Mouse (Mus musculus): ENCODE results near the gene Nudt8. TPM values are rescaled to one million over a fixed set of nuclear protein-coding genes. Genes with fewer than 3 reads are reported as not detected.
"Not testable (repeated sequence)": the region's sequence is repeated elsewhere in the genome, so short reads cannot be mapped to it uniquely, and the experiment has no call there.

Nudt8 gene
- total RNA-seq, 2 experiments from 2014 or later = 162 to 166 TPM

DNA sequence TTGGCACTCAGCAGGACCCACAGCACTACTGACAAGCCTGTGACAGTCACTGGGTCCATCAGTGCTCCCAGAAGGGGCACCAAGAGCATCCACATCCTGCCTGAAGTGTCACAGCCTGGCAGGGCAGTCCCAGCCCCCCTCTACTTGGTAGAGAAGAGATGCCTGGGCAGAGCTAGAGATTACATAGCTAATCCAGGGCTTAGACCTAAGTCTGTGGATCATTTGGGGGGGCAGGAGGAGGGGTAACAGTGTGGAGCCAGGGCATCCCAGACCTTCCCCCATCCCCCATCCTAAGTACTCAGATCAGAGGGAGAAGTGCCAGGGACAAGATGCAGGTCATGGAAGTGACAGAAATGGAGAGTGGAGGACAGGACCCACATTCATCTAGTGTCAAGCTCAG is 14.4 kb downstream of the Nudt8 start:
- no peak for DNase-seq

DNA sequence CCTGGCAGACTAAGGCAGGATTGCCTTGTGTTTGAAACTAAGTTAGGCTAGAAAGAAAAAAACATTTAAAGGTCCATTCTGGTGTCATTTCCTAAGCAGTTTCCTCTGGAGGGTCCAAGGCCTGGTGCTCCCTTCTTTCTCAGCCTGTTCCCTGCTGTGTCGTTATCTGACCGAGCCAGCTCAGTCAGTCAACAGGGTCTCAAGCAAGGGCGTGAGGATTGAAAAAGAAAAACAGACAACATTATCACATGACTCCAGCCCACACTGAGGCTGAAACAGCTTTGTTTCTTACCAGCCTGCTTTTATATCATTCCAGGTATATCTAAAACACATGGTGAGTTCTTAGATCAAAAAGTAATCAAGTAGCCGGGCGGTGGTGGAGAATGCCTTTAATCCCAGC is 15.3 kb downstream of the Nudt8 start:
- no peak for DNase-seq

DNA sequence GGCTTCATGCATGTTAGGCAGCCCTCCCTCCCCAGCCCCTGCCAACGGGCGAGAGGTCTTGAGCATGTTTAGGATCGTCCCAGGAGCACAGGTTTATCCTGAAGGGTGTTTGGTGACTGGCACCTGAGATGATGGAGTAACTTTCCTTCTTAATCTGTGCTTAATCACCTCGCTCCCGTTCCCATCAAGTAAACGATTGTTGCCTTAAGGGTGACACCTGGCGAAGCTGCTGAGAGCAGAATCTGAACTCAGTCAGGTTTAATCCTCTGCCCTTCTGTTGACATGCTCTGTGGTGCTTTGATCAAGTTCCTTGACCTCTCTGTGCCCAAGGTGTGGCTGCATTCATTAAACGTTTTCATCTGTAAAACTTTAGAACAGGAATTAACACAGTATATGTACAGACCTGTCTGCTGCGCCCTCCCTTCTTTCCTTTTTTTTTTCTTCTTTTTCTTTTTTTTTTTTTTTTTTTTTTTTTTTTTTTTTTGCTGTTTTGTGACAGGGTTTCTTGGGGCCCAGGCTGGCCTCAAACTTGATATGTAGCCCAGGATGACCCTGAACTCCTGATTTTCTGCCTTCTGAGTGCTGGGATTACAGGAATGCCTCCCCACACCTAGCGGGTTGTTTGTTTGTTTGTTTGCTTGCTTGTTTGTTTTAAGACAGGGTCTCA is 17.7 kb downstream of the Nudt8 start:
- DNase-seq = no peak

DNA sequence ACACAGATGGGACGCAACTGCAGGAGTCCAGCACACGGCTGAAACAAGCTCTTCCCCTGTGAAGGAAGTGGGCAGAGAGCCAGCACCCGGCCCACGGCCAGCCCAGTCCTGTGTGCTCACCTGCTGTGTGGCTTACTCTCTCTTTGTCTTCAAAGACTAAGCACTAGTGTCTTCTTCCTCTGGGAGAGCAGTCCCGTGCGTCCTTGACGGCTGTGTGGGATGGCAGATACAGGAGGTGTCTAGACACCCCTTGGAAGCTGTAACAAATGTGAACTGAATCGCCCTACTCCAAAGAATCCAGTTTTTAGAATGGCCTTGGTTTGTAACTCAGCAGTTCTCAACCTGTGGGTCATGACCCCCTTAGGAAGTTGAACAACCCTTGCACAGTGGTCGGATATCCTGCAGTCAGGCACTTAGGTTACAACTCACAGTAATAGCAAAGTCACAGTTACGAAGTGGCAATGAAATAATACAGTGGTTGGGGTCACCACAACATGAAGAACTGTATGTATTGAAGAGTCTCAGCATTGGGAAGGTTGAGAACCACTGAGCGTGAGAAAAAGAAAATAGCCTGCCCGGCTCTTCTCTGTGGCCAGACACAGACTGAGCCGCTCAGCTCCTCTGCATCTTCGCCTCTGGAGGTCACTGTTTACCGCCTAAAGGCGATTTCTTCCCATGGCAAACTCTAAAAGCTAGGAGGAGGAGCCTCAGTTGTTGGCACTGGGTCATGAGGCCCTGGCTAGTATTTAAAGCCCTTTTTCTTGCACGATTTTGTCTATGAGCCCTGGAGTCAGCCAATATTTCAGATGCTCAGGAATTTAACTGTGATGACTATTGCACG is 18.6 kb downstream of the Nudt8 start:
- peak; percentile 92 for DNase-seq

DNA sequence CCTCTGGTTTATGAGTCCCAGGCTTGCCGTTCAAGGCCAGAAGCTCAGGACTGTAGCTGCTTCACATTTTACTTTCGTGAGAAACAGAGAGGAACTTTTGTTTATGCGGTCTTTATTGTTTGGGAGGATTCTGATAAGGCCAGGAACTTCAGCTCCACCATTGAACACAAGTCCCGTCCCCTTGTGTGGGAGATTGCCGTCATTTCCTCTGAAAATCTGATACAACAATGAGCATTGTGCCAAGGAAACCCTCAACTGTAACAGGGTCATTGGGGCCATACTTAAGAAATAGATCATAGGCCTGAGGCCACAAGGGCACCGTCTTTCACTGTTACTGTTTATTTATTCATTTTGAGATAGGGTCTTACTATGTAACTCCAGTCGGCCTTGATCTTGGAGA is 22.8 kb downstream of the Nudt8 start:
- DNase-seq = no peak

DNA sequence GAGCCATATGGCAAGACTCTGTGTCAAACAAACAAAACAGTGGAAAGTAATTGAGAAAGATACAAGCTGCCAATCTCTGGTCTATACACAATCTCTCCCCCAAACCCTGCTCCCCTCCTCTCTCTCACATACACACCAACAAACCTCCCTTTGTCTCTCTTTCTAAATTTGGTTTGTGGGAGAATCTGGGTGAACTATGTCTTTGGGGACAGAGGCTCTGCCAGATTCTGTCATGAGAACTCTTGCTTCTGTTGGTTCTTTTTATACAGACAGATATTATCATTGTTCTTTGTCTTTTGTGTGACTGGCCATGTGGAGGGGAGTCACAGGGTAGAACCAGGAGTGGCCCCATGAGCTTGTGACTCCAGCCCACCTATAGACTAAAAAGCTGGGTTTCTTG is 27.2 kb downstream of the Nudt8 start:
- DNase-seq = no peak

DNA sequence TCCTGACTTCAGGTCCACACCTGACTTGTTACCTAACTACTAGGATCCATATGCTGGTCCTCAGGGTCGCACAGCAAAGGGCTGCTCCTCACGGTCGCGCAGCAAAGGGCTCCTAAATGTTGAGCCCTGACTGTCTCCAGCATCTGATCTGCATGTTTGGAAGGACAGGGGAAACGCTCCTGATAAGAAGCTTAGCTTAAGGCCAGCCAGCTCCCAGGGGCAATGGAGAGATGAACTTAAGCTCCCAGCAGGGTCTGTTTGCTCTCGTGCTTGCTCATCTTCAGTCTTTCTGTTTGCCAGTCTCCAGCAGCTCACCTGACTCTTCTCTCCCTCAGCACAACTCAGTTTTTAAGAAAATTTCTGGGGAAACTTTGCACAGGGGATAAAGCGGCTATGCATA is 32.3 kb downstream of the Nudt8 start:
- no peak for DNase-seq

DNA sequence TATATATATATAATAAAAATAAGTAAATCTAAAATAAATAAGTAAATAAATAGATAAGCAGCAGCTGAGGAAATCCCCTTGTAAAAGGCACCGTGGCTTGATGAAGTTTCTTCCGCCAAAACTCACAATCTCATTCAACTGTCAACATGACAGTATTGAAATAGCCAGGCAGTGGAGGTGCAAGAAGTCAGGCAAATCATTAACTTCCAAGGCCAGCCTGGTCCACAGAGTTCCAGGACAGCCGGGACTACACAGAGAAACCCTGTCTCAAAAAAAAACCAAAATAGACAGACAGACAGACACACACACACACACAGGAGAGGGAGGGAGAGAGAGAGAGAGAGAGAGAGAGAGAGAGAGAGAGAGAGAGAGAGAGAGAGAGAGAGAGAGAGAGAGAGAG is 32.9 kb downstream of the Nudt8 start:
- DNase-seq = no peak

DNA sequence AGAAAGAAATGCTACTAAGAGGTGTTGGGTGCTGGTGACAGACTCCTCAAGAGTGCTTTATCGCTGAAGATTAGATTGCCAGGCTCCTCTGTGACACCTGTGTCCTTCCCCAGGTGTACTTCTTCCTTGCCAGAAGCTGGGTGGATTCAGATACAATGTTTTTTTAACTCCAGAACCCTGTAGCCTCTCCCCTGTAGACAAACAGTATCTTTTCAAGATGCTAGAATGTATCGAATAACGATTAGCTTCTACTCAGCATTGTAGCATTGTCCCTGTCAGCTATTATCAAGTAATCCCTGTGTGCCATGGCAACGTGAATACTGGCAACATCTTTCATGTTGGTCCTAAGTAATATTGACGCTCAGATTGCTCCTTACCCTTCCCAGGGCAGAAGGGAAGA is 33.4 kb downstream of the Nudt8 start:
- no peak for DNase-seq

DNA sequence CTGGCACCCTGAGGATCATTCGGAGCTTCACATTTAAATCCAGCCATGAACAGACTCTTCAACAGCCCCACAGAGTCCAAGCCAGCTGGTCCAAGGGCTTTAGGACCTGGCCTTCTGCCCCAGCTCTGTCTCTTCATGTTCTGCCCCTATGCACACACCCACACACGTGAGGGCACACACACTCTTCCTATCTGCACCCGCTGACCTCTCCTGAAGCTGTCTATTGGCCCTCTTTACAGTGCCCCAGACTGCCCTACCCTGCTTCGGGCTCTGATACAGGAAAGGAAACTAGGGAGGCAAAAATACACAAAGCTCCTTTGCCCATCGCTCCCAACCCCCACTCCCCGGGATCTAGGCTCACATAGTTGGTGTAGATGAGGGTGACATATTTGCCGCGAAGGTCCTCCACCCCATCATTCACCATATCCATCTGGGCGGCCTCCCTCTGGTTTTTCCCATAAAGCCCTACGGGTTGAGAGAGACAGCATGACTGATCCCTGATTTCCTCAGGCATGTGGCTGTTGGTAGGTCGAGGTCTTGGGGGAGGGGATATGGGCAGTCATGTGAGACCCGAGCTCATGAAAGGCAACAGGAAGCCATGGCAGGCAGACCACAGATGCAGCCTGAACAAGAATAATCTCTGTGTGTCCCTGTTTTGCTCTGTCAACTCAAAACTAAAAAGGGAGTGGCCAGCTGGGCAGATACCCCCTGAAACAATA is 36.1 kb downstream of the Nudt8 start:
- no peak for DNase-seq

DNA sequence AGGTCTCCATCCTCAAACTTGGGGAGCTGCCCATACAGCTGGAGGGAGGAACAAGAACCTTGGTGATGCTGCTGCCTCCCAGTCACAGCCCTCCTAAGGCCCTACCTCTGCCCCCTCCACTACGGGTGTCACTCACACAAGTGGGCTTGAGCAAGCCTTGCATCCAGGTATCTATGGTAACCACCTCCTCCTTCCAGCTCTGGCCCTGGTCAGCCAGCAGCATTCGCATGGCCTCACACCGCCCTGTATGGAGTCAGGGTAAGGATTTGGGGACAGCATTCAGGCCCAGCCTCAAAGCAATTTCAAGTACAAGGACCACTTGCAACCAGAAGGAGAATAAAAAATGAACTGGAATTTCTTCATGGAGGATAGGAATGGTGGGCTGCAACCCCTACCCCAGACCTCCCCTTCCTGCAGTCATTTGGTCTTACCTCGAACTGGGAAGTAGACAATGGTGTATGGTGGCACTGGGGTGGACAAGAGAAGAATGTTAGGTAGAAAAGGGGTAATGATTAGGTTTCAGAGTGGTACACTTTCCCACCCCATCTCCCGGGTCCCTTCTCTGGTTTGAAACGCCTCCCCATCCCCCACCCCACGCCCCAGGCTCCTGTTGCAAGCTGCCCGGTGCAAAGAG is 36.9 kb downstream of the Nudt8 start:
- not testable (repeated sequence) for DNase-seq

DNA sequence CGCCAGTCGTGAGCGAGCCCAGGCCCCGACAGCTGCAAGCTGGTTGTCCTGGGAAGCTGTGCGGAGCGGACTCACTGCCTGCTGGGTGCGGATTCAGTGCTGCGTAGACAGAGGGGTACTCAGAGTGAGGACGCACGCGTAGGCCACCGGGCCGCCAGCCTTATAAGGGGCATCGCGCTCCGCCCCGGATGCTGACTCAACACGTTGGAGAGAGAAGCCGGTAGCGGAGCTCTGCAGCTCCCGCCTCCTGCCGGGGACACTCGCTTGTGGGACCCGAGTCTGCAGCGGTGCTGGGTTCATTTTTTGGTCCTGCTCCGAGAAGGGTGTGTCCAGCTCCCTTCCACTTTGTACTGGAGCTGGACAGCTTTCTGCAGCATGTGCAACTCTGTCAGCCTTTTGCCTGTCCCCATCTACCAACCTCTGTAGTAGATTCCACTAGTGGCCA is 37.4 kb downstream of the Nudt8 start, which contains the start of gene Gstp1:
Gstp1 (minus strand) TSS at position 198 of the 445 bp plus-strand sequence.
- DNase-seq = peak; percentile 95

DNA sequence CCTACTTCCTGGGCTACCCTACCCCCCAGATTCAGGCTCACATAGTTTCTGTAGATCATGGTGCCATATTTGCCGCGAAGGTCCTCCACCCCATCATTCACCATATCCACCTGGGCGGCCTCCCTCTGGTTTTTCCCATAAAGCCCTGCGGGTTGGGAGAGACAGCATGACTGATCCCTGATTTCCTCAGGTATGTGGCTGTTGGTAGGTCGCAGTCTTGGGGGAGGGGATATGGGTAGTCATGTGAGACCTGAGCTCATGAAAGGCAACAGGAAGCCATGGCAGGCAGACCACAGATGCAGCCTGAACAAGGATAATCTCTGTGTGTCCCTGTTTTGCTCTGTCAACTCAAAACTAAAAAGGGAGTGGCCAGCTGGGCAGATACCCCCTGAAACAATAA is 40.6 kb downstream of the Nudt8 start:
- not testable (repeated sequence) for DNase-seq

DNA sequence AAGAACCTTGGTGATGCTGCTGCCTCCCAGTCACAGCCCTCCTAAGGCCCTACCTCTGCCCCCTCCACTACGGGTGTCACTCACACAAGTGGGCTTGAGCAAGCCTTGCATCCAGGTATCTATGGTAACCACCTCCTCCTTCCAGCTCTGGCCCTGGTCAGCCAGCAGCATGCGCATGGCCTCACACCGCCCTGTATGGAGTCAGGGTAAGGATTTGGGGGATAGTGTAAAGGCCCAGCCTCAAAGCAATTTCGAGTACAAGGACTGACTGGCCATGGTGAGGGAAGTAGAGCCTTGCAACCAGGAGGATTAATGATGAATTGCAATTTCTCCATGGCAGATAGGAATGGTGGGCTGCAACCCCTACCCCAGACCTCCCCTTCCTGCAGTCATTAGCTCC is 41.1 kb downstream of the Nudt8 start:
- DNase-seq = not testable (repeated sequence)

DNA sequence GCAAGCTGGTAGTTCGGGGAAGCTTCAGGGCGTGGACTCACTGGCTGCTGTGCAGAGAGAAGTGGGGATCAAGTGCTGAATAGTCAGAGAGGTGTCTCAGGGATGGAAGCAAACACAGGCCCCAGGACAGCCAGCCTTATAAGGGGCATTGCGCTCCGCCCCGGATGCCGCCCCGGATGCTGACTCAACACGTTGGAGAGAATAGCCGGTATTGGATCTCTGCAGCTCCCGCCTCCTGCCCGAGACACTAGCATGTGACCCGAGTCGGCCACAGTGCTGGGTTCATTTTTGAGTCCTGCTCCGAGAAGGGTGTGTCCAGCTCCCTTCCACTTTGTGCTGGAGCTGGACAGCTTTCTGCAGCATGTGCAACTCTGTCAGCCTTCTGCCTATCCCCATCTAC is 41.7 kb downstream of the Nudt8 start:
- peak; percentile 58 to 76 for DNase-seq

DNA sequence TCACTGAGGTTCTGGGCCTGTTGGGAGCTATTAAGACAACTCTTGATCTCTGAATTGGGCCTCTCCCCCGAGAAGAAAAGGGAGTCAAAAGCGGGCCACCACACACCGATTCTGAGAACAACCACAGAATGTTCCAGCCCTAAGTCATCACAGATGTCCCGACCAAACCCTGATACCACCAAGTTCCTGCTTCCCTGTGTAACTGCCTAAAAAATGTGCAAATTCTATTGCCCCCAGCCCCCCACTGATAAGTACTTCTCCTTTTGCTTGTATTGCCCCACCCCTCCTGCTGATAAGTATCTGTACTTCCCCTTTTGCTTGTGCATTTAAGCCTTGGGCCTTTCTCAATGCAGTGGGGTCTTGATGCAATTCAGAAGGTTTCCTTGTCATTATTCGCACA is 43.7 kb downstream of the Nudt8 start:
- DNase-seq = not testable (repeated sequence)

DNA sequence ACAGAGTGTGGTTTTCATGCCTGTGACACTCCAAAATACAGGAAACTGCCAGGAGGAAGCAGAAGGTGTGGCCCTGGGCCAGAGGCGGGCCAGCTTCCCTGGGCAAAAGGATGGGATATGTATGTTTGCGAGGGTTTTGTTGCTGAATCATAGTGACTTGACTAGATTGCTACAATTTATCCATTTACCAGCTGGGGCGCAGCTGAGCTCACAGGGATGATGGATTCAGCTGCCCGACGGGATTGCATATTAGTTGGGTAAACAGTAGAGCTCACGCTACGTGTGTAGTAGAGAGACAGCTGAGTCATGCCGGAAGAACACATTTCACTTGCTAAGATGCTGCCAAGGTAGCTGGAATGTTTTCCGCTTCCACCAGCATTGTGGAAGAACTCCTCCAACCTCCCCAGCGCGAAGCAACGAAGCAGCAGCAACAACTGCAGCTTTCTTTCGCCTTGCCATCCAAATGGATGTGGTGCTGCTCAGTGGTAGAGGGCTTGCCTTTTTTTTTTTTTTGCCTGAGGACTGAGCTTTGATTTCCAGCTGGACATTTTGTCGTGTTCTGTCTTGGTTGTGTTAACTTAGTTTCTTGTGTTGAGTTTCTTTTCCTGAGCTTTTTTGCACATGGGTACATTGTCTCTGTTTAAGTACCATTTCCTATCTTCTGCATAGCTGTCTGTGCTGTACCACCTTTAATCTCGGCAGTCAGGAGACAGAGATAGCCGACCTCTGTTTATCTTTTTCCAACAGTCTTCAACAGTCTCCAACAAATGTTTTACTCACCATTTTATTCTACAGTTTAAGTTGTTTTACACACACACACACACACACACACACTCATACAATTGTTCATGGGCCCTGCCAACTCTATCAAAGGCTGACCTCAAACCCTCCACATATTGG is 45.8 kb downstream of the Nudt8 start, which contains the start of gene Gstp2:
Gstp2 (minus strand) TSS at position 58 of the 900 bp plus-strand sequence.
- peak; percentile 90 to 92 for DNase-seq

DNA sequence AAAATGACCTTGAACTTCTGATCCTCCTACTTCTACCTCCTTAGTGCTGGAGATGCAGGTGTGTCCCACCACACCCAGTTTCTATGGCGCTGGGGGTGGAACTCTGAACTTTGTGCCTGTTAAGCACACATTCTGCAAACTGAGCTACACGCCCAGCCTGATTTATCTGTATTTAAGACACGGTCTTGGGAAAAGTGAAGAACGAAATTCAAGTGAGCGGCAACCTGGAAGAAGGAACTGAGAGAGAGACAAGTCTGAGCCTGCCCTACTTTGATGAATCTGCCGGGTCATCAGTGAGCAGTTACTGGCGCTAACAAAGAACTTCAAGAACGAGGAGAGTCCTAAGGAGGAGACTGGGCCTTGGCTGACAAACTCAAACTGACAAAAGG is 46.5 kb downstream of the Nudt8 start:
- DNase-seq = no peak

DNA sequence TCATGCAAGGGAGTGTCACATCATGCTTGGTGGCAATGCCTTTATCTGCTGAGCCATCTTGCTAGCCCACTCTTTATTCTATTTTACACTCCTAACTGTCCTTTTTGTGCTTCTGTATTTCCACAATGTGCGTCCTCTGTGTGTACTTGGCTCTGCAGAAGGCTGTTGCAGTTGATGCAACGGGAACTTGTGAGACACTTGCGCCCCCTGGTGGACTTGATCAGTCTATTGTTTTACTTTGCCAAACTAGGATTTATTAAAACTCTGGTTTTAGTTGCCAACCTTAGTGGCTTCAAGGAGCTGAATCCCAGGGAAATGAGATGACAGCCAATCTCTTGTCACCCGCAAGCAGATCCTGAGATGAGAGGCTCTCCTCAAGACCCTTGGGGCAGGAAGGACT is 47.5 kb downstream of the Nudt8 start:
- peak; percentile 81 to 91 for DNase-seq

DNA sequence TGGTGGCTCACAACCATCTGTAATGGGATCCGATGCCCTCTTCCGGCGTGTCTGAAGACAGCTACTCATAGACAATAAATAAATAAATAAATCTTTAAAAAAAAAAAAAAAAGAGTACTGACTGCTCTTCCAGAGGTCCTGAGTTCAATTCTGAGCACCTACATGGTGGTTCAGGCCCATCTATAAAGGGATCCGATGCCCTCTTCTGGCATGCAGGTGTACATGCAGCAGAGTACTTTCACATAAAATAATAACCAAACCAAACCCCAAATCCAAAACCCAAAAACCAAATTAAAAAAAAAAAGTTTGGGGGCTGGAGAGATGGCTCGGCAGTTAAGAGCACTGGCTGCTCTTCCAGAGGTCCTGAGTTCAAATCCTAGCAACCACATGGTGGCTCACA is 48.7 kb downstream of the Nudt8 start:
- not testable (repeated sequence) for DNase-seq

DNA sequence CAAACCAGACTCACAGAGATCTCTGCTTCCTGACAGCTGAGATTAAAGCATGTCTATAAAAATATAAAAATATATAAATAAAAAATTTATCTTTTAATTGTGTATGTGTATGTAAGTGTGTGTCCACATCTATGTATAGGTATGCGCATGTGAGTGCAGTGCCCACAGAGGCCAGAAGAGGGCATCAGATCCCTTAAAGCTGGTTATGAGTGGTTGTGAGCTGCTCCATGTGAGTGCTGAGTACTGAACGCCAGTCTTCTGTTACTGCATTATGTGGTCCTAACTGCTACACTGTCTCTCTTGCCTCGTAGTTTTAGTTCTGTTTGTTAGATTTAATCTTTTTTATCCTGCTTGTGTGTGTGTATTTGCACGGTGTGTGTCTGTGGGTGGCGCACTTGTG is 50.6 kb downstream of the Nudt8 start:
- no peak for DNase-seq
